Mouse (Mus musculus): Measurements from ENCODE around the gene Mef2d.
A peak's percentile ranks its signal among the peaks of the same experiment; 100 is the strongest.

Mef2d gene

DNA sequence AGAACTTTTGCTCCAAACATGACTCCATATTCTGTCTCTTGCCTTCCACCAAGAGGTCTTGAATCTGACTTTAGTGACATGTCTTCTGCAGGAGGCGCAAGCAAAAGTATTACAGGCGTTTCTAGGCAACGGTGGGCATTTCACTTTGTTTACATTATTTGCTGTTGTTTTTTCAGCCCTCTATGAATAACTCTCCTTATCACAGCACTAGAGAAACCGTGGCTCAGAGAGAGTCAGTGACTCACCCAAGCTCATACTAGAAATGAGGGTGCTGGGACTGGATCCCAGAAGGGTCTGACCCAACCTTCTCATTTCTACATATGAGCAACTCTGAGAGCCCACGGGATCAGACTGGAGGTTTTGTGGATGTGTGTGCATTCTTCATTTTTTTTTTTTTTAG is 14.1 kb upstream of the Mef2d start:
- Histone ChIP-seq H3K36me3 (ENCODE audit: control insufficient read depth, insufficient read depth, low read length, poor library complexity, severe bottlenecking) (no peaks in the 10 kb centered on the region), H3K27me3 (ENCODE audit: control insufficient read depth, insufficient read depth, low read length, poor library complexity, severe bottlenecking) (no peaks in the 10 kb centered on the region)
- DNase-seq (ENCODE audit: low read depth, low spot score) = no peak

DNA sequence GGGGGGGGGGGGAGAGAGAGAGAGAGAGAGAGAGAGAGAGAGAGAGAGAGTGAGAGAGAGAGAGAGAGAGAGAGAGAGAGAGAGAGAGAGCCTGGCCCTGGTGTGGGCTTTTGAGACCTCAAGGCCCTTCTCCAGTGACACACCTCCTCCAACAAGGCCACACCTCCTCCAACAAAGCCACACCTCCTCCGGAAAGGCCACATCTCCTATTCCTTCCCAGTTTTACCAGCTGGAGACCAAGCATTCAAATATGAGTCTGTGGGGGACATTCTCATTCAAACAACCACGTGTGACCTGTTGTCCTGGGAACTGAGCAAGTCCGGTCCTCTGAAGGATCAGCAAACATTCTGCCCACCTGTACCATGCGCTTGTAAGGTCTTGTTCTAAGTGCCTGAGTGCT is 13.2 kb upstream of the Mef2d start:
- no peaks in the 10 kb centered on the region for H3K36me3 ChIP-seq (ENCODE audit: control insufficient read depth, insufficient read depth, low read length, poor library complexity, severe bottlenecking)
- H3K27me3 ChIP-seq (ENCODE audit: control insufficient read depth, insufficient read depth, low read length, poor library complexity, severe bottlenecking) = no peaks in the 10 kb centered on the region
- no peak for DNase-seq (ENCODE audit: low read depth, low spot score)

DNA sequence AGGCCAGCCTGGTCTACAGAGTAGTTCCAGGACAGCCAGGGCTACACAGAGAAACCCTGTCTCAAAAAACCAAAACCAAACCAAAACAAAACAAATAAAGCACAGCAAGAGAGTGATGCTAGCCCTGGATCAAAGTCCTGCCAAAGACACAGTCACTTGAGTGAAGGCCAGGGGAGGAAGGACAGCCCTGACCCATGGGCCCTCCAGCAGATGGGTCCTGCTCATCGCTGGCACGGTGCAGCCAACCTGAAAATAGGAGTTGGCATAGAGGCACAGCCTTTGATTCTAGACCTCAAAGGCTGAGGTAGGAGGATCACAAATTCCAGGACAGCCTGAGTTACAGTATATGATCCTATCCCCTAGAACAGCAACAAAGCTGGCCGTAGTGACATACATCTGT is 11.1 kb upstream of the Mef2d start:
- H3K36me3 ChIP-seq (ENCODE audit: control insufficient read depth, insufficient read depth, low read length, poor library complexity, severe bottlenecking) = no peaks in the 10 kb centered on the region
- H3K27me3 ChIP-seq (ENCODE audit: control insufficient read depth, insufficient read depth, low read length, poor library complexity, severe bottlenecking) = no peaks in the 10 kb centered on the region
- DNase-seq (ENCODE audit: low read depth, low spot score) = no peak

DNA sequence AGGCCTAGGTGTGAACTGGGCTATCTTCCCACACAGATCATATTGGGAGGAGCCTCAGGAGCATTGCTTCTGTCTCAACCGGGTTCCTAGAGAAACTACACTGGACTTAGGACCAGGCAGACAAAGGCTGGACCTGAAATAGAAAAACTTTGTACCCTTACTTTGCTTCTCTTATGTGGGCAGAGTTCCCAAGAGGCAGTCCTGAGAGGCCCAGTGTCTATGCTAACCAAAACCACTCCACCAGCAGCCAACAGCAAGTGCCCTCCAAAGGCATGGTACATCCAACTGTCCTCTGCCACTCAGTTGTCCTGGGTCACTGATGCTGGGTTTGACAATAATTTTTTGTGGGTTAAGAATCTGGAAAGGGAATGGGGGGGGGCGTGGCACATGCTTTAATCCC is 9.7 kb upstream of the Mef2d start:
- no peak for DNase-seq (ENCODE audit: low read depth, low spot score)
- H3K36me3 ChIP-seq (ENCODE audit: control insufficient read depth, insufficient read depth, low read length, poor library complexity, severe bottlenecking) = no peaks in the 10 kb centered on the region
- H3K27me3 ChIP-seq (ENCODE audit: control insufficient read depth, insufficient read depth, low read length, poor library complexity, severe bottlenecking) = no peaks in the 10 kb centered on the region

DNA sequence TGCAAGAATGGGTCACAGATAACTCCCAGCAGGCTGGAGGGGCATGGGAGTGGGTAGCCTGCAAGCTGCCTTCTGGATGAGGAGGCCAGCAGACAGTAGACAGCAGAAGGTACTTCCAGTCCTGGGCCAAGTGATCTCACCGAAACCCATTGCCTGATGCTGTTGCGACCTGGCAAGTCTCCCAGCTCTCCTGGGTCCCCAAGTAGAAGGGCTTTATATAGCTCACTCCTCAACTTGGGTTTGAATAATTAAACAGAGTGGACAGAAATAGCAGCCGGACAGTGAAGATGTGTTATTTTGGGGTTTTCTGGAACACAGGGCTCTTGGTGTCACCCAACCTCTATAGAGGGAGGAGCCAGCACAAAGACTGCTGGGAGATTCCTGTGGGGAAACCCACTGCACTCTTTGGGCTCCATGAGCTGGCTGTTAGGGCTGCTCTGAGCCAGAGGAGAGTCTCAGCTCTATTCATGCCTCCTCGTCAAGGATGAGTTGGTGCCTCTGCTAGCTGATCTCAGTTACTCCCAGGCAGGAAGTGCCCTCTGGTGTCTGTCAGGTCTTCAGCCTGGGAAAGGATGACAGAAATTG is 8.9 kb upstream of the Mef2d start:
- DNase-seq (ENCODE audit: low read depth, low spot score) = peak; percentile 56
- H3K27me3 ChIP-seq (ENCODE audit: control insufficient read depth, insufficient read depth, low read length, poor library complexity, severe bottlenecking) = no peaks in the 10 kb centered on the region
- no peaks in the 10 kb centered on the region for H3K36me3 ChIP-seq (ENCODE audit: control insufficient read depth, insufficient read depth, low read length, poor library complexity, severe bottlenecking)

DNA sequence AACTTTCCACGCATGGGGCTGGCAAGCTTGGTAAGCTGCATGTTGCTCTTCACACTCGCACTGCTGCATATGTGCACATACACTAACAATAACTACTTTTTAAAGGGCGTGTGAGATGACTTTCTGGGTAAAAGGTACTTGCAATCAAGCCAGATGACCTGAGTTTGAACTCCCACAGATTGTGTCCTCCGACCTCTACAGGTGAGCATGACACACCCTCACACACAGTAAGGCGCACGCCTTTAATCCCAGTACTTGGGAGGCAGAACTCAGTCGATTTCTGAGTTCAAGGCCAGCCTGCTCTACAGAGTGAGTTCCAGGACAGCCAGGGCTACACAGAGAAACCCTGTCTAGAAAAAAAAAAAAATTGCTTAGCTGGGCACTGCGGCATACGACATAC is 5.8 kb upstream of the Mef2d start:
- no peaks in the 10 kb centered on the region for H3K36me3 ChIP-seq (ENCODE audit: control insufficient read depth, insufficient read depth, low read length, poor library complexity, severe bottlenecking)
- no peaks in the 10 kb centered on the region for H3K27me3 ChIP-seq (ENCODE audit: control insufficient read depth, insufficient read depth, low read length, poor library complexity, severe bottlenecking)
- DNase-seq (ENCODE audit: low read depth, low spot score) = no peak

DNA sequence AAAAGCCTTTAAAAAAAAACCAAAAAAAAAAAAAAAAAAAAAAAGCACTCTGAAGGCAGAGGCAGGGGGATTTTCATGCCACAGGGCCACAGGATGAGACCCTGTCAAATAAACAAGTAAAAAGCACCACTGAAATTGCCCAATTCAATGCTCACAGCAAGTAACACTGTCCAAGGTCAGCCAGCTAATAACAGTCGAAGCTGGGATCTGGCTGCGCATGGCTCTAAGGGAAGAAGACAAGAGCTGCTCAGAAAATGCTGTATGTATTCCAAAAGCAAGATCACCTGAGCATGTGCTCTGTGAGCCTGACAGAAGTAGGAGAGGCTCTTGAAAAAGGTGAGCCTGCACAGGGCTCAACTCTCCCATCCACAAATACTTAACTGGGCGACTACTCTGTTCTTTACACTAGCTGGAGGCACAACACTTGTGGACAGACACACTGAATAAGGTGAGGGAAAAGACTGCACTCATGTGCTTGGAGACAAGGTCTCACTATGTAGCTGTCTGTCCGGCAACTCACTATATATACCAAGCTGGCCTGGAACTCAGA is 5.2 kb upstream of the Mef2d start:
- Histone ChIP-seq H3K27me3 (ENCODE audit: control insufficient read depth, insufficient read depth, low read length, poor library complexity, severe bottlenecking) (no peaks in the 10 kb centered on the region), H3K36me3 (ENCODE audit: control insufficient read depth, insufficient read depth, low read length, poor library complexity, severe bottlenecking) (no peaks in the 10 kb centered on the region)
- no peak for DNase-seq (ENCODE audit: low read depth, low spot score)

DNA sequence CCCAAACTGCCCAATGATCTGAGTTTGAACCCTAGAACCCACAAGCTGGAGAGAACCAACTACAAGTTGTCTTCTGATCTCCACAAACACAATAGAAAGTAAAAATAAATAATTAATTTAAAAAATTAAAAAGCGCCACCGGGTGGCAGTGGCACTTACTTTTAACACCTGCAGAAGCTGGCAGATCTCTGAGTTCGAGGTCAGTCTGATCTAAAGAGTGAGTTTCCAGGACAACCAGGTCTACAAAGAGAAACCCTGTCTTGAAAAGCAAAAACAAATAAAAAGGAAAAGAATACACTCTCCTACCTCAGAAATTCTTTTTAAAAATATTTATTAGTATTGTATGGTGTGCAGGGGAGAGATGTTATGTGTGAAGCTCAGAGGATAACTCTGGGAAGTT is 4.4 kb upstream of the Mef2d start:
- Histone ChIP-seq H3K36me3 (ENCODE audit: control insufficient read depth, insufficient read depth, low read length, poor library complexity, severe bottlenecking) (no peaks in the 10 kb centered on the region), H3K27me3 (ENCODE audit: control insufficient read depth, insufficient read depth, low read length, poor library complexity, severe bottlenecking) (no peaks in the 10 kb centered on the region)
- DNase-seq (ENCODE audit: low read depth, low spot score) = peak; percentile 81

DNA sequence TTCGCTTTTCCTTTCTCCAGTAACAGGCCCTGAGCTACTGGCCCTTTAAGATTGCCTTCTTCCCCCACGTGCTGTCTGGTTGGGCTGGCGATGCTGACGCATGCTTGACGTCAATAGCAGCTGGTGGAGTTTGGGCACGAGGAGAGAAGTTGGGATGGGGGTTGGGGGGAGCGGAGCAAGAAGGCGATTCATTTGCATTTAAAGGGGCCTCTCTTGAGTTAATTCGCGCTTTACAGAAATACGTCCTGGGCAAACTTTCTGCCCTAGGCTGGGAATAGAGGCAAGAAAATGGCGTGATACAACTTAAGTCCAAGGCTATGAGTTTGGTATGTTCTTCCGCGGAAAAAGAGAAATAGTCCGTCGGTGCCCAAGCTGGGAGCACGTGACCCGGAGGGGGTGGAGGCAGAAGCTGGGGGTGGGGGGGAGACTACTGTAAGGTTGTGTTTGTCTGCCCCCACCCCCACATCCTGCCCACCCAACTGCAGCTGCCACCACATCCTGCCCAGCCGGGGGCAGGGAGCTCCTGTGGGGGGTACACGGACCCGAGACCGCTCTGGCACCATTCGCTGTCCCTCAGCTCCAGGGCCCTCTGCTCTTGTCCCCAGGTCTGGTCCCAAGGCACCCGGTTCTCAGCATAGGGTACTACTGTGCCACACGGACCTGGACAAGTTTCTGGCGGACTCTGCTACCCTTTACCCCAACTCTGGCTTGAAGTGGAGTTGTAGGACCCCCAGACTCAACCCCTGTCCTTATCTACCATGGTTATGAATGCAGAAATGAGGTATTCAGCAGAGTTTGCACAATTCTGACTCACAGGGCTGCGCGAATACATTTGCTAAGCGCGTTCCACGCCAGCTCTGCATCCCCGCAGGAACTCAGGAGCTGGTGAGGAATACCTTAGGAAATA is 3.6 kb upstream of the Mef2d start:
- H3K36me3 ChIP-seq (ENCODE audit: control insufficient read depth, insufficient read depth, low read length, poor library complexity, severe bottlenecking) = no peaks in the 10 kb centered on the region
- no peaks in the 10 kb centered on the region for H3K27me3 ChIP-seq (ENCODE audit: control insufficient read depth, insufficient read depth, low read length, poor library complexity, severe bottlenecking)
- DNase-seq (ENCODE audit: low read depth, low spot score) = peak; percentile 98

DNA sequence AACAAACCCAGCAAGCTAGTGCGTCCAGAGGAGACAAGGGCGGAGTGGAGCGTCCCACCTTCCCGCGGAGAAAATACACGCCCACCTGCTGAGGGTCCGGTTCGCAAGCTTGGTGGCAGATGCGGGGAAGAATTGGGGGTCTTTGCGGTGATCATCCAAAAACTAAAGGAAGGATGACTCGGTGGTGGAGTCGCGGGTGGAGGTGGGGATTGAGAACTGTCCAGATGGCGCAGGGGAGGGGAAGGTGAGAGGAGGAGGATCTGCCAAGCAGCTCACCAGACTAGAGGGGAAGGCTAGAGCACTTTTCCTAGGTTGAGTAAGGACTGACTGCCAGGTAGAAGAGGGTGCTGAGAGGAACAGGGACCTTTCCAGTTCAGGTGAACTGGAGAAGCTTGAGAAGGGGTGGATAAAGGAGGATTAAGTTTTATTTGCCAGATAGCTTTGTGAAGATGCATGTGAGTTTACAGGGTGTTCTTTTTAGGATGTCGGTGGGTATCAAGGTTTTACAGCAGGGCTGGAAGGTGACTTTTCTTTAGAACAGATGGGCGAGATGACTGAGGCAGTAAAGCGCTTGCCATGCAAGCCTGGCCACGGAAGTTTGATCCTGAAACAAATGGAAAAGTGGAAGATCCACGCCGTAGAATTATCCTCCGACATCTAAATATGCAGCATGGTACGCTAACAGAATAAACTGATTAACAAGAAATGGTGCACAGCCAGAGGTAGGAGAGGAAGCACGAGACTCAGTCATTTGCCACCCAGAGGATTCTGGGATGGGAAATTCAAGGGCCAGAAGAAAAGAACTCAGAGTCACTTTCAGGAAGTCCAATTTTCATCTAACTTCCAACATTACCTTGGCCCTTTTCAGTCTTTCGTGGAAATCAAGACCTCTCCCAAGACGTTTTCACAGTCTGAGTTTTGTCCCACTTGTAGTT is 2.7 kb upstream of the Mef2d start:
- no peaks in the 10 kb centered on the region for H3K27me3 ChIP-seq (ENCODE audit: control insufficient read depth, insufficient read depth, low read length, poor library complexity, severe bottlenecking)
- peak; percentile 52 for DNase-seq (ENCODE audit: low read depth, low spot score)
- no peaks in the 10 kb centered on the region for H3K36me3 ChIP-seq (ENCODE audit: control insufficient read depth, insufficient read depth, low read length, poor library complexity, severe bottlenecking)

DNA sequence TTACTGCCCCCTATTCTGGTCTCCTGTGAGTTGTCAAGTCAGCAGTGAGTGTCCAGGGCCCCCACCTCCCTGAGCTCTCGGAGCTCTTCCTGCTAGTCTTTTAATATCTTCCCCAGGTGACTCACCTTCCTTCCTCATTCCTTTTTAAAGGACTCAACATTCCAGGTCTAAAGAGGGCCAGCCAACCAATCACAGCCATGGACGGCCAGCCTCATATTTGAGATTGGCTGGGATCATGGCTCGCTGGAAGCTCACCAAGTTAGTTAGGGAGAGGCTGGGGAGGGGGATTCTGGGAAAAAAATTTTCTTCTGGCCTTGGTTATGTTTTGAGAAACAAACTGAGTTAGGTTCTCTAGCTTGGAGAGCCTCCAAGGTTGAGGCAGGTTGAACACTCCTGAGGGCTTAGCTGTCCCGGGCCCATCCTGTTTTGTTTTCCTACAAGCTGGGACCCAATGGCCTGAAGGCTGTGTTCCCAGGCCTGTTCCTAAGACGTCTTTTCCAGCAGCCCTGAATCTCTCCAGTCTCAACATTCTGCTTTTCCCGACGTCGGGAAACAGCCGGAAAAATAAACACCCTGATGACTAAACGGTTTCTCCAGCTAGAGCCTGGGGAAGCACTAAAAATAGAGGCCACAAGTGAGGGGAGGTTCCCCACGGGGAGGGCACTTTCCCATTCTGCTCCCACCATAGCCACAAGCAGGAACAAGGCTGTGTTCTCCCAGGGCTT is 1.8 kb upstream of the Mef2d start:
- H3K36me3 ChIP-seq (ENCODE audit: control insufficient read depth, insufficient read depth, low read length, poor library complexity, severe bottlenecking) = peaks cover 2% of the 10 kb centered on the region; the same call in 1 of the 2 replicates
- no peak for DNase-seq (ENCODE audit: low read depth, low spot score)
- no peaks in the 10 kb centered on the region for H3K27me3 ChIP-seq (ENCODE audit: control insufficient read depth, insufficient read depth, low read length, poor library complexity, severe bottlenecking)

DNA sequence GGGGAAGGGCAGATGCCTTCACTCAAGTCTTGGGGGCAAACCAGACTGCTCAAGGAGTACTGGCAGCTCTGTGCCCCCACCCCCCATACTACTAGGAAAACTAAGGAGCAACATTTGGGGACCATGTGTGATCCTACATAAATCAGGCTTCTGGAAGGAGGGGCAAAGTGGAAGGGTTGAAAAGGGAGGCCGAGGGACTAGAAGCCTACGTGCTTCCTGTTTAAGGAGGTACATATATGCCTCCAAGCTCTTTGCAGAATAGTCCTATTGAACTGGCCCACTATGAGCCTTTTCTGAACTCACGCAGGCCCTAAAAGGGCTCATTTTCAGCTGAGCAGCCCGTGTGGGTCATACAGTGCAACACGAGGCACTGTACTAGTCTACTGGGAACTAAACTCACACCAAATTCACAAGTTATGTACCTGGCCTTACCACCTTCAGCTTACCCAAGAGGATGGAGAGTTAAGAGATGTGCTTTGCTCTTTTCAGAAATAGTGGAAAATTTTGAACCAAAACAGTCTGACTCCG is 1.2 kb upstream of the Mef2d start:
- DNase-seq (ENCODE audit: low read depth, low spot score) = peak; percentile 74
- no peaks in the 10 kb centered on the region for H3K27me3 ChIP-seq (ENCODE audit: control insufficient read depth, insufficient read depth, low read length, poor library complexity, severe bottlenecking)
- H3K36me3 ChIP-seq (ENCODE audit: control insufficient read depth, insufficient read depth, low read length, poor library complexity, severe bottlenecking) = peaks cover 2% of the 10 kb centered on the region; the same call in 1 of the 2 replicates

DNA sequence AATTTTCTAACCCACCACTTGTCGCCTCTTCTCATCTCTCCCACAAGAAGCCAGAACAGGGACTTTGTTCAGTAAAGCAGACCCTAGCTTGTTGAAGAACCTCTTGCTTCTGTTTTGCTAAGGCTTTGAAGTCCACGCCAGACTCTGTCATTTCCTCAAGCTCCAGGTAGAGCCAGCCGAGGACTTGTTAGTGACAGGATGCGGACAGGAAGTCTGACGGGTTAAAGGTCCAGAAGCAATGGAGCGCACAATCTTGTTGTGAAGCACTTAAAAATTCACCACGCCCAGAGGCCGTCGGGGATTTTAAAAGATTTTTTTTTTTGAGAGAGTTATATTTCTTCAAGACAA is 759 bp upstream of the Mef2d start:
- peak; percentile 91 for DNase-seq (ENCODE audit: low read depth, low spot score)
- Histone ChIP-seq H3K36me3 (ENCODE audit: control insufficient read depth, insufficient read depth, low read length, poor library complexity, severe bottlenecking) (peaks cover 2% of the 10 kb centered on the region; the same call in 1 of the 2 replicates), H3K27me3 (ENCODE audit: control insufficient read depth, insufficient read depth, low read length, poor library complexity, severe bottlenecking) (no peaks in the 10 kb centered on the region)

DNA sequence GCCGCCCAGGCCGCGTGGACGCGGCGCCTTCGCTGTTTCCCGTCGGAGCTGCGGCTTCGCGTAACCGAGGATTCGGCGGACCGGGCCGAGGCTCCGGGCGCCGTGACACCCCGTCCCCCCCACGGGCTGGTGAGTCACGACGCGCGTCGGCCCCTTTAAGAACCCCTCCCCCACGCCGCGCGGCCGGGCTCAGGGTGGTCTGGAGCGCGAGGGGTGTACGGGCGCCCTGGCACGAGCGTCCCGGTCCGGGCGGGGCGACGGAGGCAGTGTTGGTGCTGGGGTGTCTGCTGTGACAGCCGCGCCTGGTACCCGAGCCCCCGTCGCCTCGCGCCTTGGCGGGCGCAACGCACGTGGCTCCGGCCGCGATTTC is 359 bp downstream of the Mef2d start:
- Histone ChIP-seq H3K27me3 (ENCODE audit: control insufficient read depth, insufficient read depth, low read length, poor library complexity, severe bottlenecking) (no peaks in the 10 kb centered on the region), H3K36me3 (ENCODE audit: control insufficient read depth, insufficient read depth, low read length, poor library complexity, severe bottlenecking) (peaks cover 2% of the 10 kb centered on the region; the same call in 1 of the 2 replicates)
- no peak for DNase-seq (ENCODE audit: low read depth, low spot score)

All from splenic B cell, adult 2 months (primary cell).